1 mouse cellular context compared by ENCODE assay signal in genomic region chr19:4192251-4192985, GRCm38 (mm10).
TF ChIP-seq lines count a peak whose summit lies in the region.

No protein-coding gene starts in this region.

TF ChIP-seq in MEL, 35 proteins besides CTCF, POLR2A, EP300 and RAD21:
- TF ChIP-seq SMC3 (IDR thresholded peaks at IDR 0.05; ENCODE audit: low read depth, low read length) = no peak
- TF ChIP-seq NRF1 (IDR thresholded peaks at IDR 0.05; ENCODE audit: insufficient read depth, low read depth, low read length, poor library complexity, severe bottlenecking) = no peak
- TF ChIP-seq MXI1 (IDR thresholded peaks at IDR 0.05; ENCODE audit: low read depth, low read length) = peak; percentile 13
- no peak for TF ChIP-seq E2F4 (IDR thresholded peaks at IDR 0.05; ENCODE audit: borderline replicate concordance, low read depth, low read length)
- no peak for TF ChIP-seq RCOR1 (IDR thresholded peaks at IDR 0.05; ENCODE audit: low read depth, low read length)
- no peak for TF ChIP-seq ZNF384 (IDR thresholded peaks at IDR 0.05; ENCODE audit: low read depth, low read length)
- peak; percentile 9; the same call in 1 of the 2 replicates for TF ChIP-seq SIN3A (IDR thresholded peaks at IDR 0.05; ENCODE audit: low read length)
TF ChIP-seq in MEL: peak in this region for 2.
